Mouse (Mus musculus) Patski (cell line): ENCODE data around the gene Tead1. TPM values are rescaled to one million over a fixed set of nuclear protein-coding genes. Genes with fewer than 3 reads are reported as not detected.

Source experiments
- ATAC-seq: fragments of 100-300 bp; one replicate; pipeline ENCODE4 v1.8.0; 2021
- CTCF ChIA-PET: fragments of 350-600 bp; sonication (Branson Sonifier 250); formaldehyde crosslinking; loops from one replicate; lab custom pipeline; 2022; ENCODE audit warnings: inconsistent platforms; lab: Charles Lee
- POLR2A ChIA-PET: fragments of 350-600 bp; sonication (Branson Sonifier 250); formaldehyde crosslinking; loops from one replicate; lab custom pipeline; 2022; ENCODE audit warnings: antibody characterized with exemption, inconsistent platforms; lab: Charles Lee
- DNase-seq: peaks from one replicate; pipeline ENCODE4 v3.0.0-alpha.2; 2011; ENCODE audit warnings: low read depth, low spot score
- H3K27me3 ChIP-seq: fragments of 371-371 bp; one replicate; pipeline ENCODE4 v1.5.1; 2021
- CTCF ChIP-seq: fragments of 100-300 bp; IDR thresholded peaks from one replicate; pipeline ENCODE4 v1.5.1; 2021
- in situ Hi-C: fragments of 300-500 bp; cut with MboI; formaldehyde crosslinking; loops from 3 replicates; pipeline ENCODE4 v1.11.1; 2018; ENCODE audit warnings: low pct_unique_long_range_greater_than_20kb, mixed read lengths
- polyA plus RNA-seq: library from polyadenylated mRNA; unstranded; gene quantifications from one replicate; pipeline ENCODE4 v1.2.3, GENCODE M21; 2021

The Tead1 gene
- polyA plus RNA-seq, 1 experiment from 2014 or later = 56.4 TPM

- no peak for TF ChIP-seq CTCF
- in situ Hi-C loops = no loop called here
- DNase-seq (no peak), ATAC-seq (no peak)
- H3K27me3 ChIP-seq = no peaks in the 10 kb centered on the region
- ChIA-PET POLR2A (no interaction called here), CTCF (no interaction called here)
Observed at GRCm38 (mm10) chr7:112762870-112763269, 83.8 kb downstream of the Tead1 start.

- ATAC-seq = no peak
- POLR2A ChIA-PET = no interaction called here
- H3K27me3 ChIP-seq = no peaks in the 10 kb centered on the region
- no peak for DNase-seq
- TF ChIP-seq CTCF = no peak
- in situ Hi-C loops = no loop called here
- CTCF ChIA-PET = interaction anchor here (1.2 kb wide), 1 partner anchor 12 kb away, joined by 3 read pairs; no protein-coding TSS in a partner anchor
Observed at GRCm38 (mm10) chr7:112763513-112763912, 84.4 kb downstream of the Tead1 start.

- ATAC-seq (no peak), DNase-seq (no peak)
- H3K27me3 ChIP-seq = no peaks in the 10 kb centered on the region
- CTCF ChIA-PET = interaction anchor here (1.2 kb wide), 1 partner anchor 12 kb away, joined by 4 read pairs; no protein-coding TSS in a partner anchor
- POLR2A ChIA-PET = interaction anchor here (0.6 to 1.2 kb wide), 4 partner anchors 55 to 384 kb away, joined by 3 to 5 read pairs (median 3); no protein-coding TSS in a partner anchor
- no peak for TF ChIP-seq CTCF
- in situ Hi-C loops = no loop called here
Observed at GRCm38 (mm10) chr7:112764921-112765320, 85.8 kb downstream of the Tead1 start.

- in situ Hi-C loops = no loop called here
- ChIA-PET POLR2A (interaction anchor here (0.5 kb wide), 1 partner anchor 13 kb away, joined by 4 read pairs; no protein-coding TSS in a partner anchor), CTCF (no interaction called here)
- no peak for TF ChIP-seq CTCF
- ATAC-seq = no peak
- no peak for DNase-seq
- H3K27me3 ChIP-seq = no peaks in the 10 kb centered on the region
Observed at GRCm38 (mm10) chr7:112769866-112770265, 90.7 kb downstream of the Tead1 start.

GRCm38 (mm10) chr7:112771461-112771860, 92.3 kb downstream of the Tead1 start:
- H3K27me3 ChIP-seq = no peaks in the 10 kb centered on the region
- ATAC-seq (no peak), DNase-seq (no peak)
- TF ChIP-seq CTCF = no peak
- in situ Hi-C loops = no loop called here
- POLR2A ChIA-PET = interaction anchor here (0.7 kb wide), 1 partner anchor 17 kb away, joined by 5 read pairs; no protein-coding TSS in a partner anchor
- CTCF ChIA-PET = no interaction called here

GRCm38 (mm10) chr7:112772777-112773176, 93.7 kb downstream of the Tead1 start:
- ChIA-PET POLR2A (interaction anchor here (0.6 kb wide), 1 partner anchor 624 kb away, joined by 6 read pairs; no protein-coding TSS in a partner anchor), CTCF (interaction anchor here (0.8 kb wide), 1 partner anchor 11 kb away, joined by 3 read pairs; no protein-coding TSS in a partner anchor)
- in situ Hi-C loops = no loop called here
- ATAC-seq (no peak), DNase-seq (no peak)
- no peaks in the 10 kb centered on the region for H3K27me3 ChIP-seq
- no peak for TF ChIP-seq CTCF

- no peak for DNase-seq
- no peak for ATAC-seq
- in situ Hi-C loops = no loop called here
- ChIA-PET POLR2A (no interaction called here), CTCF (no interaction called here)
- H3K27me3 ChIP-seq = no peaks in the 10 kb centered on the region
- TF ChIP-seq CTCF = no peak
Observed at GRCm38 (mm10) chr7:112773601-112774000, 94.5 kb downstream of the Tead1 start.

GRCm38 (mm10) chr7:112775816-112776215, 96.7 kb downstream of the Tead1 start:
- ATAC-seq (no peak), DNase-seq (no peak)
- TF ChIP-seq CTCF = no peak
- in situ Hi-C loops = no loop called here
- no peaks in the 10 kb centered on the region for H3K27me3 ChIP-seq
- POLR2A ChIA-PET = no interaction called here
- CTCF ChIA-PET = no interaction called here

- POLR2A ChIA-PET = no interaction called here
- CTCF ChIA-PET = interaction anchor here (1.2 kb wide), 1 partner anchor 10 kb away, joined by 3 read pairs; no protein-coding TSS in a partner anchor
- DNase-seq = no peak
- no peak for ATAC-seq
- no peaks in the 10 kb centered on the region for H3K27me3 ChIP-seq
- in situ Hi-C loops = no loop called here
- no peak for TF ChIP-seq CTCF
Observed at GRCm38 (mm10) chr7:112776670-112777069, 97.6 kb downstream of the Tead1 start.

- DNase-seq (no peak), ATAC-seq (no peak)
- CTCF ChIA-PET = no interaction called here
- no peak for TF ChIP-seq CTCF
- no peaks in the 10 kb centered on the region for H3K27me3 ChIP-seq
- POLR2A ChIA-PET = no interaction called here
- in situ Hi-C loops = loop anchor here (10.0 kb wide), 1 partner anchor 85 kb away; no protein-coding TSS in a partner anchor
Observed at GRCm38 (mm10) chr7:112779636-112780035, 100.5 kb downstream of the Tead1 start.

- ChIA-PET CTCF (no interaction called here), POLR2A (no interaction called here)
- in situ Hi-C loops = loop anchor here (10.0 kb wide), 1 partner anchor 84 kb away; no protein-coding TSS in a partner anchor
- TF ChIP-seq CTCF = no peak
- DNase-seq = no peak
- H3K27me3 ChIP-seq = no peaks in the 10 kb centered on the region
- ATAC-seq = no peak
Observed at GRCm38 (mm10) chr7:112780910-112781309, 101.8 kb downstream of the Tead1 start.
